Mouse (Mus musculus) brain, embryonic 14.5 days (tissue): ENCODE data around the gene B4galnt1.

Experiments used
- CTCF ChIP-seq: fragments of 200-500 bp; IDR thresholded peaks from 2 replicates; pipeline ENCODE4 v1.5.1; 2012; ENCODE audit warnings: inconsistent platforms, mild to moderate bottlenecking, moderate library complexity, borderline replicate concordance; ENCODE audit not compliant: insufficient read depth, insufficient read length; ENCODE audit errors: extremely low read depth
- POLR2A ChIP-seq: fragments of 200-500 bp; IDR thresholded peaks from 2 replicates; pipeline ENCODE4 v1.6.1; 2012; ENCODE audit warnings: mild to moderate bottlenecking, inconsistent platforms, borderline replicate concordance; ENCODE audit not compliant: poor library complexity, insufficient read depth, insufficient read length, severe bottlenecking; ENCODE audit errors: extremely low read depth

- TF ChIP-seq POLR2A (no peak), CTCF (no peak)
These were observed 20.5 kb upstream of the B4galnt1 start for GRCm38 (mm10) chr10:127144536-127144935.
